Mouse (Mus musculus) heart, adult 18-20 months (tissue): ENCODE data around the gene Hoxc12. TPM values are rescaled to one million over a fixed set of nuclear protein-coding genes. Genes with fewer than 3 reads are reported as not detected.

Experiments
- DNase-seq, 2 experiments: peaks; one replicate each; pipeline ENCODE4 v3.0.0; 2021 to 2022; ENCODE audit warnings: mixed read lengths in 1 of 2
- total RNA-seq, 2 experiments: library from RNA; stranded (reverse); gene quantifications; 2 replicates each; pipeline ENCODE4 v1.2.3; 2021

Gene Hoxc12
- total RNA-seq, 2 experiments from 2014 or later = not detected

DNA sequence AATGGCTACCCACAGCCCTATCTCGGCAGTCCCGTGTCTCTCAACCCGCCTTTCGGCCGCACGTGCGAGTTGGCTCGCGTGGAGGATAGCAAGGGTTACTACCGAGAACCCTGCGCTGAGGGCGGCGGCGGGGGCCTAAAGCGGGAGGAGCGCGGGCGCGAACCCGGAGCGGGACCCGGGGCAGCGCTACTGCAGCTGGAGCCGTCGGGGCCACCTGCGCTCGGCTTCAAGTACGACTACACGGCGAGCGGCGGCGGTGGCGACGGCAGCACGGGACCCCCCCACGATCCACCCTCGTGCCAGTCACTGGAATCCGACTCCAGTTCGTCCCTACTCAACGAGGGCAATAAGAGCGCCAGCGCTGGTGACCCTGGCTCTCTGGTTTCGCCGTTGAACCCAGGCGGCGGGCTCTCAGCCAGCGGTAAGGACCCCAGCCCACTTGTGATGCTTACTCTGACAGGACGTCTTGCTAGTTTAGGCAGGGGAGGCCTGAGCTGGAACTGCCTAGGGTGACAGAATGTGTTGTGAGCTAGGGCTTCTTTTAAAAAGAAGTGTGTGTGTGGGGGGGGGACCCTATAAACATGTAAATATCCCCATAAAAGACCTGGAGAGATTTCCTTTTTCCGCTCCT, 594 bp downstream of the Hoxc12 start:
- DNase-seq = no peak

DNA sequence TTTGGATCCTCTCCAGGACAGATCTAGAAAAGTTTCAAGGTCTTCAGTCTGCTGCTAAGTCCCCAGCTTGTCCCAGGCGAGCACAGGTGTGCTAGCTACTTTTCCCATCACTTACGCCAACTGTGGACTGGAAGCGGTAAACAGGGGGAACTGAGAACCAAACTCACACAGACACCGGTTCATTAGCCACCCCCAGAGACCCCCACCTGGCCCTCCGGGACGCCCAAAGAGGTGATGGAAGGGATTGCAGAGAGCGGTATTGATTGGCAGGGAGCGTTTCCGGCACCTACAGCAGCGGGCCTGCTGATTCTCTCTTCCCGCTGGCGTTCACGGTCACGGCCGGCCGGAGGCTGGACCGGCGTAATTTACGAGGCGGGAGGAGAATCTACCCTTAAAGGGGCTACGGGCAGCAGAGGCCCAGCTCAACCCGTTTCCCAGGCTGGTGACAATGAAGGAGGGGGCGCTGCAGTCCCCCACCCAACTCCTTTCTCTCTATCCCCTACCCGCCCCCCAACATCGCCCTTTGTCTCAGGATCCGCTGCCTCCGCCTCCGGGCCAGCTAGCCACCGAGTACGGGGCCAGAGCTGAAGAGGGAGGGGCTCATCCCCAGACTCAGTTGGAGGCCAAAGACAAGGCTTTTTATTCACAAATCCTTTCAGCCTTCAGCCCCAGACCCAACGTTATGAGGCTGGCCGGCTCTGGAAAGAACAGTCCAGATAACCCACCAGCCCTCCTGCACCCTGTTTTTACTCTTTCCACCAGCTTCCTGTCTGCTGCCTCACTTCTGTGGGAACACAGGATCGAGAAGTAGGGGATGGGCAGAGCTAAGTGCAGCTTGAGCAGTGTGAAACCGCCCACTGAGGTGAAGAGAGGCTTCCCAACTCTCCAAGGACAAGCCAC, 2.9 kb downstream of the Hoxc12 start:
- DNase-seq = no peak

DNA sequence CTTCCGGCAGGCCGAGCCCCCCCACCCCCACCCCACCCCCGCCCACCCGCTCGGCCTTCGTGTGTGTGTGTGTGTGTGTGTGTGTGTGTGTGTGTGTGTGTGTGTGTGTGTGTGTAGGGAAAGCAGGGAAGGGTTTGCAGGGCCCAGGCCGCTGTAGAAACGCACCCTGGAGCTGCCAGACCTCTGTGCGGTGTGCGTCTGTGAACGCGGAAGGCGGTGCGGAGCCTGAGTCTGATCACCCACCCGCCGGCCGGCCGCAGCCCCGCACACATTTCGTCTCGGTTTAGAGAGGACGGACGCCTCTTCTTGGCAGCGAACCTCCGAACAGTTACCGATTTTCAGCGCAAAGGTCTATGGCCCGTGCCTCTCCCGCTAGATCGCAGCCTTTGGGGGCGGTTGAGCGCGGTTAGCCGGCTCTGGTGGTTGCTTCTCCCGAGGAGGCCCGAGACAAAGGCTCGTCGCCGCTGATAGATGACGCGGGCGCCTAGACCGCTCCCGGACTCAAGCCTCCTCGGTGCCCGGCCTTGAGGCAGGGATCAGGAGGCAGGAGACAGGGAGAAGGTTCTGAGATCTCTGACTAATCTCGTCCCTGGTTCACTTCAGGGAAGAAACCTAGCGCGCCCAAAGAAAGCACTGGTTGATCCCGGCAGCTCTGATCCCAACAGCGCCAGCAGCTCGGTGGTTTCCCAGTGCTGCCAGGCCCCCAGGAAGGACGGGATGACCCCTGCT, 6.3 kb downstream of the Hoxc12 start:
- no peak for DNase-seq

DNA sequence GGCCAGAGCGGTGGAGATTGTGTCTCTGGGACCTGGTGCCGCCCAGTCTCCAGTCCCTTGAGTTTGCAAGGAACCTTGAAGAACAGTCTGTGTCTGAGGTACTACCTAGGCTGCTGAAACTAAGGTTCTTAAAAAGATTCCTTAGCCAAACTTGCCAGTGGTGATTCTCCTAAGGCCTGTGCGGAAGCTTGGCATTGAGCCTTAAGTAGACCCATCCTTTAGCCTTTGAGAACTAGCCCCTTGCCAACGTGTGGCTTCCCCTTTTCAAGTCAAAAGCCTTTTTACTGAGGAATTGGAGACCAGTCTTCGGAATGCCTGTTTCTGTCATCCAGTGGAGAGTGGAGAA, 6.9 kb downstream of the Hoxc12 start:
- DNase-seq = no peak

DNA sequence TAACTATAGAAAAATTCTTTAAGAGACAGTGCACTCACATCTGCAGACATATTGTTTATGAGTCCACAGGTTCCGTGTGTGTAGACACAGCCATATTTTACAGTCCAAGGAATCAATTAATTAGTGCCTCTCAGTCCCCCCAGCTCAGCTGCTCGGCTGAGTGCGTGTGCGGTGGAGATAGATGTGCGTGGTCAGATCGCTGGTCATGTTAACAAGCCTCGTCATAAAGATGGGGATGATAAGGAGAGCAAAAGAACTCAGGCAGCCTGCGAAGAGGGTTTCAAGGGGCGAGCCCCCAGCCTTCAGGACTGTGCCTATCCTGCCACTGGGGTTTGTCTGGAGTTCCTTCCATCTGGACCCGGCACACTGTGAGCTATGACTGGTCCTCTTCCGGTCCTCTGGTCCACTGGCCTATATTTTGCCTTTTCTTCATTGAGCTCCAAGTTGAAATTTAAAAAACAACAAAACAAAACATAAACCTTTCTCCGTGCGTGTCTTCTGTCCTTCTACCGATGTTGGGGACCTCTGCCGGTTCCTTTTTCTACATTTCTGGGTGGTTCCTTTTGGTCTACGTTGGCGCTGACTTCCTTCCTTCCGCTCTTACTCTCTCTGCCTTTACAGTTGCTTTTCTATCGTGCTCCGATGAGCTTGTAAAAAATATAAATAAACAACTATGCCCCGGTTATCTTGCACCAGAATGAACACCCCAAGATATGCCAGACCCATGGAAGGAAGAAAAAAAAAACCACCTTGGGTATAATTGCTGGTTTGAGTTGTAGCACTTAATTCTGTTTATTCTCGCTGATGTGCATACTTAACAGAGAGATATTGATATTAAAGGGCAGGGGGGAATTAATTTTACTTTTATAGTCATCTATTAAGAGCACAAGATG, 8.9 kb downstream of the Hoxc12 start:
- no peak for DNase-seq

DNA sequence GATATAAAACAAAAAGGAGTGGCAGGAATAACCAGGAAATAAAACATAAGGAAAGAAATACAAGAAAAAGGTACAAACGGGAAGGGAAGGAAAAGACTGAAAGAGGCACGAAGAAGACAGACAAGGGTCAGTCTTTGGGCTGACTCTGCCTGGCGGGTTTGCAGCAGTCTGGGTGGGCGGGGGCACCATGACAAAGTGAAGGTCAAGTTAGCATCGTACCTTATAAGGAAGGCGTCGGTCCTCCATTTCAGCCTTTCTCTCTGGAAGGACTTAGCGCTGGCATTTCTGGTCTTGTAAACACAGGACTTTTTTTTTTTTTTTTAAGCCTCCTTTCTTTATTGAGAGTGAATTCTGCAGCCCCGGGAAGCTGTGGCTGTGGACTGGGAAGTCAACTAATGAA, 10.7 kb downstream of the Hoxc12 start:
- no peak for DNase-seq

DNA sequence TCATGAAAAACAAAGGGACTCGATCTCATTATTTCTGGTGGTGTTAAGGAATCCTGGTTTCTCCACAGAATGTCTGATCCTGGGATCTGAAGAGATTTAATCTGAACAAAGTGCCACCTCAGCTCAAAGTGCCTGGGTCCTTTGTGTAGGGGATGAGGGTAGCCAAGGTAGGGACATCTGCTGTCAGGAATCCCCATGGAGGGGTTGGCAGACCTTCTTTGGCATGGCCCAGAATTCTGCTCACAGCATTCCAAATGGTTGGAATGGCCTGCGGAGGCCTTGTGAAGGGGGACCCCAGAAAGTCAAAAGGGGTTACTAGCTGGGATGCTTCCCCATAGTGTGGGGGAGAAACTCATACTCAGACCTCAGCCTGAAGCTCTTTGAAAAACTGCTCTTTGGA, 12.3 kb downstream of the Hoxc12 start:
- no peak for DNase-seq

DNA sequence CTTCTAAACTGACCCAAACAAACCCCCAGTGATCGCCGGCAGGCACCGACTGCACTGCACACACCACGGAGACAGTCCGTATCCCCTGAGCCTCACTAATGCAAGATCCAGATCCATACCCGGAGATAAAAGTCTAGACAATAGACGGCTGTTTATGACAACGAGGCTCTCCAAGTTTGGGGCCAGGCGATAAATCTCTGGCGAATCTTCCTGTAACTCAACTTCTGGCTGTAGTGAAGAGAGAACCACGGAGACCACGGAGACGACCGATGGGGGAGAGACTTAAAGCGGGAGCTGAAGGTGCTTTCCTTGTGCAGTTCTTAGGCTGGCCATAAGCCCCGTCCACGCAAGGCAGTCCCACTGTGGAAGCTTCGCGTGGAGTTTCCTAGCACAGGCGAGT, 13.1 kb downstream of the Hoxc12 start:
- no peak for DNase-seq

DNA sequence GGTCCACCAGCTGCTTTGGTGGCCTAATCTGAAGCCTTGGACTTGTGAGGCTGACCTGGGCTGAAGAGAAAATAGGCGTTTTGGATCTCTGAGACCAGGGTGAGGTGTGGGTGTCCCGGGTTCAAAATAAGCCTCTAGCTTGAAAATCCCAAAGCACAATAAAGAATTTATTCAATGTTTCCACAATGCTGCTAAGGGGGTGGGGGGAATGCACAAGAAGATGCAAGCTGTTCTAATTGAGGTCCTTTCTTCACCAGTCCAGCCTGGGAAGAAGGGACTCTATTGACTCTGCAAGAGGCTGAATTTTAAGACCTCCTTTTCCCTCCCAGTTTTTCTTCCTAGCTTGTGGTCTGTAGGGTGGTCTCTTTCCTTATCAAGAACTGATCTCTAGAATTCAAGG, 14.3 kb downstream of the Hoxc12 start:
- no peak for DNase-seq

DNA sequence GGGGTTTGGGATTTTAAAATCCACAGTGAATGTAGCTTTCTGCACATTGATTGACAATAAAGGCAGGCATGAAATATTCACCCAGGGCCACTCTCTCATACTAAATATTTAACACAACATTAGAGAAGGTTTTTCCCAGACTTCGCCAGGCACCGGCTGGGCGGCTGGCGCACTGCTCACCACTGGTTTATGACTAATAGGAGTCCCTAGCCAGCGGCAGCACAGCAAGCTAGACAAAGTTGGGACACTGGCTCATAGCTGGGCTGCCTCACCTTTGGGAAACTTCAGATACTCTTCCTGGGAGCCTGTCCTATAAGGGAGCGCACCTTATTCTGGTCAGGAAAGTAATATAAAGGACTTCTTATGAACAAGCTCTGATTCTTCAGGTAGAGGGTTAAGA, 17.0 kb downstream of the Hoxc12 start:
- DNase-seq = no peak

DNA sequence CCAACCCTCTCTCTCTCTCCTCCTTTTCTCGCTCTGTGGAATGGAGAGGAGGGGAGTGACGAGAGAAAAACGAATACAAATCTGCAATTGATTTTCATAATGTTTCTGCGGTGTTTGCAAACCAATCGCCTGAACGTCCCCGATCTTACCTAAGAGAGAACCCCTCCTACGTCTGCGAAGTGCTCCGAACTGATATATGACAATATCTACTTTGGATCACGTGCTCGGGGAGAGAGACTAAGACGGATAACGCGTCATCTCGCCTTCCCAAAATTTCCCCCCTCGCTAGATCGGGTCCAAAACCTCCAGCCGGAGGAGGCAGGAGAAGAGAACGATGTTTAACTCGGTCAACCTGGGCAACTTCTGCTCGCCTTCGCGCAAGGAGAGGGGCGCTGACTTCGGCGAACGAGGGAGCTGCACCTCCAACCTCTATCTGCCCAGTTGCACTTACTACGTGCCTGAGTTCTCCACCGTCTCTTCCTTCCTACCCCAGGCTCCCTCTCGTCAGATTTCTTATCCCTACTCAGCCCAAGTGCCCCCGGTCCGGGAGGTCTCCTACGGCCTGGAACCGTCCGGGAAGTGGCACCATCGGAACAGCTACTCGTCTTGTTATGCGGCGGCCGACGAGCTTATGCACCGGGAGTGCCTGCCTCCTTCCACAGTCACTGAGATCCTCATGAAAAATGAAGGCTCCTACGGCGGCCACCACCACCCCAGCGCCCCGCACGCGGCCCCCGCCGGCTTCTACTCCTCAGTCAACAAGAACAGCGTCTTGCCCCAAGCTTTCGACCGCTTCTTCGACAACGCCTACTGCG, 17.8 kb downstream of the Hoxc12 start, which contains the start of gene Hoxc11:
Gene Hoxc11, plus strand, starts transcription at position 236 of the 815 bp plus-strand sequence.
- no peak for DNase-seq

DNA sequence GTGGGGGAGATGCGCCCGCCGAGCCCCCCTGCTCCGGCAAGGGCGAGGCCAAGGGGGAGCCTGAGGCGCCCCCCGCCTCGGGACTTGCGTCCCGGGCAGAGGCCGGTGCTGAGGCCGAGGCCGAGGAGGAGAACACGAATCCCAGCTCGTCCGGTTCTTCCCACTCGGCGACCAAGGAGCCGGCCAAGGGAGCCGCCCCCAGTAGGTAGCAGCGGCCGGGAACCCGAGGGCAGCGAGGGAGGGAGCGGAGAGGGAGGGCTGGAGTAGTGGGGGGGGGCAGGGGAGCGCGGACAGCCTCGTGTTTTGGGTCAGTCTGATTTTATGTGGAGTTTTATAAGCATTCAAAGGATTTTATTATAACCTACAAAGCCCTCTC, 18.4 kb downstream of the Hoxc12 start:
- no peak for DNase-seq

DNA sequence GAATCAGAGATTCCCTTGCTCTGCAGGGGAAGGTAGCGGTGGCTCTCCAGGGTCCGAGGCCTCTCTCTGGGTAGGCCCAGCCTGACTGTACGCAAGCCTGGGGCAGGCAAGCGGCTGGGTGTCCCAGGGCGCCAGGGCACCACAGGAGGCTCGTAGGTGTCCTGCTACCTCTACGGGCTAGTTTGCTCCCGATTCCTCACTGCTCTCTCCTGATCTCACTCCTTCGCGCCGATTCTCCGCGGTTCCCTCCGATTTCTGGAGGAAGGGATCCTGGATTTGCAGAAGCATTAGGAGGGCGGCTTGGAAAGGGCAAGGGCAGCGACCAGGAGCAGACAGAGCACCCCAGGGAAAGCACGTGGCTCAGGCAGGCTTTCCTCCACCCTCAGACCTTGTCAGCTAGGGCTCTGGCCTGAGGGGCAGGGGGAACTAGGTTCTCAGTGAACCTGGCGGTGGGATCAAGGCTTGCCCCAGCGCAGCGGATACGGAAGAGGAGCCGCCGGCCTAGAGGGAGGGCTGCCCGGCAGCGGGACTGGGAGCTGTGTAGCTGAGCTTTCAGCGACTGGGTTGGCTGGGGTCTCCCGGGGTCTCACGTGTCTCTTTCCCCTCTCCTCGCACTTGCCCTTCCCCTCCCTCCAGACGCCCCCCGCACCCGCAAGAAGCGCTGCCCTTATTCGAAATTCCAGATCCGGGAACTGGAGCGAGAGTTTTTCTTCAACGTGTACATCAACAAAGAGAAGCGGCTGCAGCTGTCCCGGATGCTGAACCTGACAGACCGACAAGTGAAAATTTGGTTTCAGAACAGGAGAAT, 19.5 kb downstream of the Hoxc12 start:
- no peak for DNase-seq

DNA sequence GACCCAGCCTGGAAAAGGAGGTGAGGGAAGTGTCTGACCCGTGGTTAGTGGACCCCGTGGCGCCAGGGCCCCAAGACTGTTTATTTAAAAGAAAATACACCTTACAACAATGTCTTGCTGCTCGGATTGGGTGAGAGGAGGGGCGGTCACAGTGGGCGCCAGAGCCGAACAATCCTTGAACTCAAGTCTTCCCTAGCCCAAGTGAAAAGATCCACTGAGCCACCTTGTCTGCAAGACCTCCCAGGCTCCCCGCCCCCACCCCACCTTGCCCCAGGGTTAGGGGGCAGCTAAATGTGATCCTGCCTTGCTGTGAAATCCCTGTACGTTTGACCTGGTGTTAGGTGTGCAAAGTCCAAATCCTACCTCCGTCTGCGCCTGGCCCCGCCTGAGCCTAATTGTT, 20.3 kb downstream of the Hoxc12 start:
- no peak for DNase-seq

DNA sequence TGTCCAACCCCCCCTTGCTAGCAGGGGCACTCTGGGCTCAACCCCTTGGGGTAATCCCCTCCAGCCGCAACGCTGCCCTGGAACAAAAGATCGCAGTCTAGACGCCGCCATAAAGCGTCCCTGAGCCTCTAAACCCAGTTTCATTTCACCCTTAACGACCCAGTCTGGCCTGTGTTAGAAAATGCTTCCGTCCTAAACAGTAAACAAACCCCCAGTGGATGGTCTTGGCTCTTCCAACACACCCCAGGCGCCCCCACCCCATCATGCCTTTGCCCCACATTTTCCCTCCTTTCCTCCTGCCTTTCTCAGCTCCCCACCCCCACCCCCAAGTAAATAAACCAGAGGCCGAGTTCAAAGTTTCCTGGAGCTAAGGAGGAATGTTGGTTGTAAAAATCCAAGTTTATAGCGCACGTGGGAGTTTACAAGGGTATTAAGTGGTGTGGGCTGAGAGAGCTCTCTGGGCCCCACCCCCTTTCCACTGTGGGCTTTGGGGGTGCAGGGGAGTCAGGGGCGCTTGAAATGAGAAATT, 23.2 kb downstream of the Hoxc12 start:
- DNase-seq = no peak

DNA sequence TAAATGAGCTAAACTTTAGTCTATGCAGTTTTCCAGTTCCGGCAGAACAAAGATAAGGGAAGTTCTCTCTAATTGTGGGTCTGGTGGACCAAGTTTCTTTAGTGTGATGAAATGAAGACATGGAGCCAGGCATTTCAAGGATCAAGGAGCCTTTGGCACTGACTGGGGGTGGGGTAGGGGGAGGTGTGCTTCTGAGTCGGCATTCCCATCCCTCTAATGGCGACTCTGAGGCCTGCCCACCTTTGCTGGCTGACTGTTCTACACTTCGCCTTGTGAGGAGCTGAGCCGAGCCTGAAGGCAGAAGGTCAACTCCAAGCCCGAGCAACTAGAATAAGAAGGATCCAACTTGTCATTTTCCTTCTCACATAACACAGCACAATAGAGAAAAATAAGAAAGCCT, 25.2 kb downstream of the Hoxc12 start:
- DNase-seq = no peak

DNA sequence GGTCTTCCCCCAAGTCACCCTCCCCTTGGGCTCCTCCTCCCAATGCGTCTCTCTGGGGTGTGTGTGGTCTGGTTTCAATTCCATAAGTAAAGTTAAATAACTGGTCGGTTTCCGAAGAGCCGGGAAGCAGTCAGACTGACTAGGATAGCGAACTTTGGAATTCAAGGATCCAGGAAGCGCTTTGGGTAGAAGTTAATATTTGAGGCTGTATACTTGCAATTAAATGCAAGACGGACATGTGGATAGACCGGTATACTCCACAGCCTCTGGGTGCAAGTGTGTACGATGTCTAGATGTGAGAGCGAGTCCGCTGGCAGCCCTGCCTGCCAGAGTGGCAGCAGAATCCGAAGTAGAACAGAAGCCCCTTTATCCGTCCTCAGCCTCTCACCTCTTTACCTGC, 25.9 kb downstream of the Hoxc12 start:
- DNase-seq = no peak

DNA sequence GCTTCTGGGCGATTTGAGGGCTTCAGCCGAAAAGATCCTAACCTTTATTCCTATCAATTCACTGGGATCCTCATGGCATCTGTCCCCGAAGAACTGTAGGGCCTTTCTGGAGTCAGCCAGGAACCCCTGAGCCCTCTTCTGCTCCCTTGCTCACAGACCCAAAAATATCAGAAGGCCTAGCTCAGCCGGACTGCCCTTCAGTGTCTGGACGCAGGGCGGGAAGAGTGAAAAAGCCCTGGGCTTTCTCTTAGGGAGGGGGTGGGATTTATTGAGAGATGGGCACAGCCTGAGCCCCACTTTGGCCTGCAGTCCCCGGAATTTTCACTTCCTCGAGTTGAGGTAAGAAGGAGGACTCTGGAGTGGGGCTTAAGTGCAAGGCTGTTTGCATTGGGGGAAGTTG, 26.7 kb downstream of the Hoxc12 start:
- DNase-seq = no peak

DNA sequence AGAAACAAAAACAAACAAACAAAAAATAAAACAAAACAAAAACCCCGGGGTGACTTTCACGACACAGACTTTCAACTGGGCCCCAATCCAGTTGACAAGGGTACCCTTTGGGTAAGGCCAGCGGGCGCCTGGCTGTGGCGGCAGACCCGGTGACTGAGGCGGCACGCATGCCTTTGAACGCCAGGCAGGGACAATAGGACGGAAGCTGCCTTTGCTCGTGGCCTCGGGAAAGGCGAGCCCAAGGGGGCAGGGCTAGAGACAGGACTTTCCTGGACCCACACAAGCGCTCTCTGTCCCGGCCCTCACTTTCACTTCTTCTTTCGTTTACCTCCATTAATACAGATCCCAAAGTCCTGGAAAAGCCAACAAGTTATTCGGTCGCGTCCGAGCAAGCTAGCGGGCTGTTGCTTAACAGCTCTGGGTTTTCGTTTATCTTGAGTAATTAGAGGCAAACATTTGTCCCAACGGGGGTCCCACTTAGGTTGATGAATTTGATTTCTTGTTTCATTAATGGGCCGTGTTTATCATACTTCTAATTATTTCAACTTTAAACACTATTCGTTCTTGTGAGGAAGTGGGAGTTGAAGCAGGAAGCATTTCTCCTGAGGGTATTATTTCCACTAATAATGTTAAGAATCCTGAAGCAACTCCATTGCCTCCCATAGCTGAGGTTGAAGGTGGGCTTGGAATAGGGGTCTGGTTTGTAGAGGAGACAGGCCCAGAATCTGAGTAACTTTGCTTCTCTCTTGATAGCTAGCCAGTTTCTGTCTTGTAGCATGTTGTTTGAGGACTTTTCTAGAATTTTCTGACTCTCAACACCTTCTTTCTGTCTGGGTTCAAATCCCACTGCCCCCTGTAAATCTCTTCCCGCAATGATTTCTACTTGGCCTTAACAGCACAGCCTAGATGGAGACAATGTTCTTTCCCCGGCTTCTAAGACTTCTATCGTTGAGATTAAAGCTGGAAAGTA, 27.4 kb downstream of the Hoxc12 start:
- DNase-seq = no peak
